Mouse (Mus musculus) cerebellum, postnatal 14 days (tissue): ENCODE measurements around the gene Dcn.

ENCODE experiments used
- DNase-seq, 2 experiments: peaks; one replicate each; pipeline ENCODE4 v3.0.0; 2021; ENCODE audit warnings: mixed read lengths in 2 of 2

Gene Dcn

DNA sequence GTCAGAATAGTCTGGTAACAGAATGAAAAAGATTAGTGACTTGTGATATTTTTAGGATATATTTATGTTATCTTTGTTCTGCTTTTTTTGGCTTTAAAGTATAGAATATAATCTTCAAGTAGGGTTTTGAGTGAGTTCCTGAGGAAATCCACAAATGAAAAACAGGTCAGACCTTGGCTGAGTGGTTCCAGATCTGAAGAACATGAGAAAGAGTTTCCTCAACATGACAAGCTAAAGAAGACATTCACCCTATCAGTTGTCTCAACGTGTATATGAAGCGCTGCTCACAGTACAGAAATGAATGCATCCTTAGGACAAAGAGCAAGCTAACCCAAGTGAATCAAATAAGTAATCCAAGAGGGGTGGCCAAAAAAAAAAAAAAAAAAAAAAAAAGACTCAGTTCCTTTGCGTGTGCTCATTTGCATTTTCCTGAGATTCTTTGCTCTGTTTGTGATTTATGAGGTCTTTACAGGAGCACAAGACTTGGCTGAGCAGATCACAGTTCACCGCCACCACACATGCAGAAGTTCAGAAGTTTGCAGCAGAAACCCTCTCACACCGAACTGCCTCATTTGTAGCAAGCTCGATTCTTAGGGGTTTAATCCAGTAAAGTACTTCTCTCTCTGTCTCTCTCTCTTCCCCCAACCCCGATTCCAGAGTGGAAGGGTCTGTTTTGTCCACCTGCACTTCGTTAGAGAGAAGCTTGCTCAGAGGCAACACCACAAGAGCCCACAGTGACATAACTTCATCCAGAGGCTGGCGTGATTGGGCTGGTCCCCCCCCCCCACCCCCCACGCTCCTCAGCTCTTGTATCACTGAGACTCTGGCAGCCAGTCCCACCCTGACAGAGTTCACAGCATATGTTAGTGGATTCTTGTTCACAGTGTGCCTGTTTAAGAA is 85.8 kb downstream of the Dcn start, which contains the start of gene Lum:
TSS of gene Lum (plus strand) at position 172 of the 900 bp plus-strand sequence.
- DNase-seq = peak in 1 of 2 experiments; percentile 1

DNA sequence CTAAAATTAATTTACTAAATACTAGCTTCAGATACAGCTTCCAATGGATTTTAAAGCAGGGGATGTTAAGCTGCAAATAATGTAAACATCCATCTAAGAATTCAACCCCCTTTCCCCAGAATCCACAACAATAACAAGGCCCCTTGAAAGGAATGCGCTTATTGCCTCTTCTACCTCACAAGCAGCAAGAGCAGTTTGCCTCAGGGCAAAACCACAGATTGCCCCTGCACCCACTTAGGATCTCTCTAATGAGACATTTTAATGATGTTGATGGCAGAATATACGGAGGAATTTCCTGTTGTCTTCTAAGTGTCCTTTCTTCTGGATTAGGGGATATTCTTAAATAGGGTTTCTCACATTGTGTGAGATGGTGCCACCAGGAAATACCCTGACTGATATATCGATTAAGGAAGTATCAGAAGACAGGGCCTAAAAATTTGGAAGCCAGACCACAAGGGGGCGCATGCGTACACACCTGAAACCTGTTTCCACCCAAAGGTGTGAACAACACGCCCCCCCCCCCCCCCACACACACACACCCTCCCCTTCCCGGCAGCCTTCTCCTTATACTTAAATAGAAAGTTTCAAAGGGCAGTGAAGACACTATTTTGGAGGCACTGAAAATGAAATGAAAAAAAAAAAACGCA is 88.2 kb downstream of the Dcn start:
- peak; percentile 29 to 38 for DNase-seq
